Mouse (Mus musculus) WW6 (cell line): Measurements from ENCODE around the gene Bcl2.

Source experiments
- DNase-seq: peaks from one replicate; pipeline ENCODE4 v3.0.0-alpha.2; 2013; ENCODE audit warnings: low read depth, low spot score

The Bcl2 gene

DNA sequence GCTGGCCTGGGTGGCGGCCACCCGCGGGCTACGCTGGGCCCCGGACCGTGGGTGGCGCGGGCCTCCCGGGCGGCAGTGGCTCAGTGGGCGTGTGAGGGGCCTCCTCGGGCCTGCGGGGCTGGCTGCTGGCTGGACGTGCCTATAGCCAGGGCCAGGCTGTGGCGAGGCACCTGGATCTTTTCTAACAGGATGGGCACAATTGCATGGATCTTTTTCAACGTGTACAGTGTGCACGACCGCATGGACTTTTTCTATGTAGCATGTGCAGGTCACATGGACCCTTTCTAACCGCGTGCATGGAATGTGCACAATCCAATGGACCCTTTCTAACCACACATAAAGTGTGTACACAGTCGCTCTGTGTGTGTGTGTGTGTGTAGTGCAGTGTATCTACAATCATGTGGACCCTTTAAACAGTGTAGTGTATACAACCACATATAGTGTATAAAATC lies 482 bp upstream of the Bcl2 start:
- no peak for DNase-seq

DNA sequence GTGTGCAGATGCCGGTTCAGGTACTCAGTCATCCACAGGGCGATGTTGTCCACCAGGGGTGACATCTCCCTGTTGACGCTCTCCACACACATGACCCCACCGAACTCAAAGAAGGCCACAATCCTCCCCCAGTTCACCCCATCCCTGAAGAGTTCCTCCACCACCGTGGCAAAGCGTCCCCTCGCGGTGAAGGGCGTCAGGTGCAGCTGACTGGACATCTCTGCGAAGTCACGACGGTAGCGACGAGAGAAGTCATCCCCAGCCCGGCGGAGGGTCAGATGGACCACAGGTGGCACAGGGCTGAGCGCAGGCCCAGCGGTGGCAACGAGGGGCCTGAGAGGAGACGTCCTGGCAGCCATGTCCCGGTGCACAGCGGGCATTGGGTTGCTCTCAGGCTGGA lies 1.7 kb downstream of the Bcl2 start:
- DNase-seq: no peak

DNA sequence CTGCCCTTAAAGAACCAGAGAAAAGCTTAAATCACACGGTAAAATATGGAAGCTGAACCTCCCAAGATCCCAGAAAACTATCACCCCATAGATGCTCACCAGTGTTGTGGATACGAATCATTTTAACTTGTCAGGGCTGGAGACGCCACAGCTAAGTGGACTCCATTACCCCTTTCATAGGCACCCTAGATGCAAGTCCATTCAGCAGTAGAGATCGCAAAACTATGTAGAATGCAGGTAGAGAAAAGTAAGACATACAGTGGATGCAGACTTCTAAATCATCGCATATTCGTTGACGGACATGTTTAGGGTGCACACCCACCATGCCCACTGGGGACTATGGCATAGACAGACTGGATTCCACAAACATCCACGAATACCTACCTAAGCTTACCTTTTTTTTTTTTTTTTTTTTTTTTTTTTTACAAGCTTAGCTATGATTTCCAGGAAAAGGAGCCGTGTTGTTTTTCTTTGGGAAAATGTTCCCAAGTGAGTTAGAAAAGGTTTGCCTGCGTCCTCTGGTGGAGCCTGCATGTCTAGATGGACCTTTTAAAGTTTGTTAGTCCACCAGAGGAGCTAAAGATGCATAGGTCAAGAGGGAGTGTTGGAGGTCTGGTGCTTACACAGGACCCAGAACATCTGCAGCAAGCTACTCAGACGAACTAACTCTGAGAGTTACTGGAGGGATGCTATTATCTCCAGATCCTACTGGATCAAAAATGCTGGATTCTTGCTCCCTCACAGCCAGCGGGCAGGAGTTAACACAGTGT lies 2.5 kb downstream of the Bcl2 start:
- DNase-seq: no peak

DNA sequence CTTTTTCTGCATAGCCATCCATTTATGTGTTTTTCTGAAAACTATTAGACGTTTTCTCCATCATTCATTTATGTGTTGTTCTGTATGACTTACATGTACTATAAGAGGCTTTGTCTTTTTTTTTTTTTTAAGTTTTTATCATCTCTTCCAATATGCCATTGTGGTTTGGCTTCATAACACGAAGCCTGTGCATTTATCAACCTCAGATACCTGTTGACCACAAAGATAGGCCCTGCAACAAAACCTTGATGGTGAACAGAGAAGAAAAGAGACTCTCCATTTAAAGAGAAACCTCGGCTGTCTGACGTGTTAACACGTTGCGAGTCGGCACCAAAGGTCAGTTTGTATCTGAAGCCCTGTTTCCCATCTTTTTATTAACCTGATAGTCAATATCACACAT lies 3.9 kb downstream of the Bcl2 start:
- DNase-seq: no peak

DNA sequence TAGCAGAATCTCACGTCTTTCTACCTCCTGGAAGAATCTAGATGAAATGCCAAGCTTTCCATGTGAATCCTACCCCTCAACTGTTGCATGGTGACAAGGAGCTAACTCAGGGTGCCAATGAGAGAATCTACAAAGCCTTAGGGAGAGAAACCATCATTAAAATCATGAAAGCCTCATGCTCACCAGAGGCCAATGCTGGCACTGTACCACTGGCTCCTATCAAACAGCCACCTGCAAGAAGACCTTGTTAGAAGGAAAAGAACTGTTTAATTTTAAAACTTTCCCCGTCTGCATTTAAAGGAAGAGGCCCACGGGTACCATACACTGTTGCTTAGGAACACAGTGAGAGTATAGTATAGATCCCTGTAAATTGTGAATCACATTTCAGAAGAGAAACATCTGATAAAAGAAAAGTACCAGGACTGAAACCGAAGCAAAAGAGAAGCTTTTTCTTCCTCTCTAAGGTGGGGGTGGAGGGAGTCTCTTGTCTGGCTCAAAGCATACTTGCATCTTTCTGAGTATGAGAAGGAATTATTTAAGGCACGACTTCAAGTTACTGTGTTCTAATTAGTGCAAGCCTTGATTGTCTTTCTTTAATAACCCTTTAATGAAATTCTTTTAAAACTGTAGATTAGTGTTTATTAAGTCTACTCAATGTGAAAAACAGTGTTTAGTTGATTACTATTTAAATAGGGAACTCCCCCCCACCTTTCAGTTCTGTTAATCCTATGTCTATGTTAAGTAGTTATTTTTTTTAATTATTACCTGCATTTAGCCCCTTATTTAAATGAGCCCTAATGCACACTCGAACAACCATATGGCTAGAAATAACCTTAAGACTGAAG lies 6.8 kb downstream of the Bcl2 start:
- DNase-seq: no peak

DNA sequence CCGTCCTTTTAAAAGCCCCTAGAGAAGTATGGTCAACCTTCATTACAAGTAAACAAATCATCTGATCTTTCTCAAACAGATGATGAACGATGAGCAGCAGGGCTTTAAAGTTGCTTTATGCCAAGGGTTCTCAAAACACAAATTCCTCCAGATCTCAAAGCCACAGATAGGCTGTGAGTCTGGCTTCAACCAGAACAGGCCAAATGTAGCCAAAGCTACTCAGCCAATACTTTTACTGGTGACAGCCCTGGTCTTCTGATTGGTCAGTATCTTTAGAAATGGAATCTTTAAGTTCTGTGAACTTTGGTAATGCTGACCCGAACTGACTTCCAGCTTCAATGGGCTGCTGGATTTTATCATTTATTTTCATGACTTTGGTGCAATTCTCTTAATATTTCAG lies 10.9 kb downstream of the Bcl2 start:
- DNase-seq: no peak

DNA sequence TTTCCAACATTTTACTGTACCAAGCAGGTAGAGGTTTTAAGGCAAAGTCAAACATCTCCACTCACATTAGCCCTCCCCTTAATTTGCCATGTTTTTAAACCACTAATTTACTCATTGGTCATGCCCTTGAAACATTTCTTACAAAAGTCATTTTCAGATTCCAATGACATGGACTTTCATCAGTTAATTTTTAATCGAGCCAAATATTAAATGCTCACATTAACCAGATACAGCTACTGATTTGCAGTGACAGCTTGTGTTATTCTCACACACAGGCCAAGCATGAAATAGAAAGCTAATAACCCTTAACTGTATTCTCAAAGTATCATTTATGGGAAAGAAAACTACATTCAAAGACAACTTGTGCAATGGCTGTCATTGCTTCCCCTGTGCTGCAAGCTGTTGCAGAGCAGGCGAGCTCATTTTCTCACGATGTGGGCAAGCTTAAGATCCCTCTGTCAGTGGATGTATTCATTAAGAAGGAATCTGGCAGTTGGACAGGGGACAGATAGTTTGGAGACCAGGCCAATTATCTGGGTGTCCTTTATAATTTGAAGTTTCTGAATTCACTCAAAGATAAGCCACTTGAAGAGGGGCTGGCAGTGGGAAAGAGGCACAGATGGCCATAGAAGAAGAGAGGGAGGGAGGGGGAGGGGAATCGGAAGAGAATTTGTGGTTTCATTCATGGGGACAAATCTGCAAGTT lies 11.5 kb downstream of the Bcl2 start:
- DNase-seq: no peak

DNA sequence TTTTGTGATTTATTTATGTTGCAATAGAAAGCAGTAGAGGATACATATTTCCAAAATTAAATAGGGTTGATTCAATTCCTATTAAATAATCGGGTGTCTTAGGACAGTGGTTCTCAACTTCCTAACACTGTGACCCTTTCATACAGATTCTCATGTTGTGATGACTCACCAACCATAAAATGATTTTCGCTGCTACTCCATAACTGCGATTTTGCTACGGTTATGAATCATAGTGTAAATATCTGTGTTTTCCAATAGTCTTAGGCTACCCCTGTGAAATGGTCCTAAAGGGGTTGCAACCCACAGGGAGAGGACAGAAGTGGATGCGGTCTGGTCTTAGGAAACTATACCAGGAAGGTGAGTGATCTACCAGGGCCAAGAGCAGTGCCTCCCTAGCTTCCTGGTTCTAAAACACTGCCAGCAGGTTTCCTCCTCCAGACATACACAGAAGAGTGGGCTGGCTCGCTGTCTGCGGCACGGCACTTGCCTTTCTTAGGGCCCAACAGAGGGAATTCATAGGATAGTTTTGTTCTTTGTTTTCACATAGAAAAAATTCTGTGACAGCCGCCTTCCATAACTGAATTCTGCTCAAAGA lies 13.5 kb downstream of the Bcl2 start:
- DNase-seq: no peak

DNA sequence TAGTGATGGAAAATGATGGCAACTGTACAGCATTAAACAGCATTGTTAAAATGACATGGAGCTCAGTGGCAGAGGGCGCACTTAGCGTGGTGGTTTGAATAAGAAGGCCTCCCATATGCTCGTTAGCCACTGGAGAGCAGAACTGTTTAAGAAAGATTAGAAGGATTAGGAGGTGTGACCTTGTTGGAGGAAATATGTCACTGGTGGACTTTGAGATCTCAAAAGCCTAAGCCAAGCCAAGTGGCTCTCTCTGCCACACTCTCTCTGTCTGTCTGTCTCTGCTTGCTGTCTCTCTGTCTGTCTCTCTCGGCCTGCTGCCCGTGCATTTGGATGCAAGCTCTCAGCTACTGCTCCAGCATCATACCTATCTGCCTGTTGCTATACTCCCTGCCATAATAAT lies 17.6 kb downstream of the Bcl2 start:
- no peak for DNase-seq

DNA sequence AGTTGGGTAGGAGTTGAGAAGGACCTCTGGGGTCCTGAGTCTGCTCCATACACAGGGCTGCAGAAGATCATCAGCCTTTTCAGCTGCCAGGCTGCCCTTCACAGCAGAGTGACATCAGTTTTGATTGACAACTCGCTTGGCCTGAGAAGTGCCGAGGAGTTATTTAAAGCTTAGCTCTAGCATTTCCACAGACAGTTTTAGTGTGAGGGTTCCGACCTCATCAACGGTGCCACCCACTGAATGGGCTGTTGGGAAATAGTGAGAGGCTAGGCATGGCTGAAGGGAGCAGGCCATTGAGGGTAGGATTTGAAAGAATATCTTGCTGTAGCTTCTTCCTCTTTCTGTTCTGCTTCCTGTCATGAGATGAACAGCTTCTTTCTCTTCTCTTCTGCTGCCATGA lies 18.4 kb downstream of the Bcl2 start:
- DNase-seq: no peak

DNA sequence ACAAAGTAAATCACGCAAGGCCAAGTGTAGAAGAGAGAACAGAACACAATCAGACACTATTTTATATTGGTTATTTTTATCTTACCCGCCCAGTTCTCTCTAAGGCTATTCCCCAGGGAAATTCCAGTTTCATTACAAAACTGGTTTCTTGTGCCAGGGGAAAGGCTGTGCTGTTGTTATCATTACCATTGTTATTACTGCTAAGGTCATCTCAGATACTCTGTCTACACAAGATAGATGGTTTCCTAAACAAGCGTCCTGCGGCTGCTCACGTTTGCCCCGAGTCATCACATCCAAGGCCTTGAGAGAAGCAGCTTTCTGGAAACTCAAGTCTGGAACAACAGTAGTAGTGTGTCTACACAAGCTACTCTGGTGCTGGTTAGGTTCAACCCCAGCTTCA lies 19.8 kb downstream of the Bcl2 start:
- no peak for DNase-seq

DNA sequence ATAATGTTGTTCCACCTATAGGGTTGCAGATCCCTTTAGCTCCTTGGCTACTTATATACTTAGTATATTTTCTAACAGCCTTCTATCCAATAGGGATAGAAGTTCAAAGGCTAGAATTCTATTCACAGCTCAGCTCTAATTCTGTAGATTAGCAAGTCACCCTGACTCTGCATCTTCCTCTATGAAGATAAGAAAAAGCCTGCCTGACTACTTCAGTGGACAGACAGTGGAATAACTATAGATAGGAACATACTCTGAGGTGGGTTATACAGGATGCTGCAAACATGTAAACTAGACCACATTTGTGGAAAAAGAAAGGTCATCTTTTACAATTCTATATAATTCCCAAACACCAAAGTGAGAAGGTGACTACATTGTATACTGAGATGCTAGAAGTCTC lies 21.5 kb downstream of the Bcl2 start:
- DNase-seq: no peak

DNA sequence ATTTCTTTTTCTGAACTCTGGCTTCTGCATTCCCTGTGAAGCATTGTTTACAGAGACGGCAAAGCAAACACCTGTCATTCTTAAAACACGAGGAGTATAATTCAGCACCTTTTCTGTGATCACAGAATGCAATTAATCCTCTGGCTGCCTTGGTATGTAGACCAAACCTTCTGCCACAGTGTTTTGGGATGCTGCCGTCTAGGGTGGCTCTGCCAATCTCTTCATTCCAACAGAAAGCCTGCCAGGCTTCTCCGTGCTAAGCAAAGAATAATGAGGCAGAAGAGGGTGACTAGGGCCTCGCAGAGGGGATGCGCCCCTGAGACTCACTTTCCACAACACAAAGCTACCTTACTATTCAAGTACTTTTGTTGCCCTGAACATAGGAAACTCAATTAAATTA lies 23.2 kb downstream of the Bcl2 start:
- no peak for DNase-seq

DNA sequence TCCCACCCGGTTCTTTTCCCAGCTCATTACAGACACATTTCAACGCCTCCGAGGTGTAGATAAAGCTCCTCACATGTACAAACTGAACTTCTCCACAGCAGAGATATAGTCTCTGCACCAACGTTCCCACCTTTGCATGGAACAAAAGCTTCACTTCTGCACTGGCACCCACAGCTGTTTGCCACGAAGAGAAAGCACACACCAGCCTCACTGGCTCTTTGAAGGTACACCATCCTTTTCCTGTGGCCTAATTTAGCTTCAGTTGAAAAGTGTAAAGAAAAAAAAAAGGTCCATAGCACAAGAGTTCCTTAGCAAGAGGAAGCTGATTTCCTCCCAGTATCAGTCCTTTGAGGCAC lies 25.9 kb downstream of the Bcl2 start:
- DNase-seq: no peak

DNA sequence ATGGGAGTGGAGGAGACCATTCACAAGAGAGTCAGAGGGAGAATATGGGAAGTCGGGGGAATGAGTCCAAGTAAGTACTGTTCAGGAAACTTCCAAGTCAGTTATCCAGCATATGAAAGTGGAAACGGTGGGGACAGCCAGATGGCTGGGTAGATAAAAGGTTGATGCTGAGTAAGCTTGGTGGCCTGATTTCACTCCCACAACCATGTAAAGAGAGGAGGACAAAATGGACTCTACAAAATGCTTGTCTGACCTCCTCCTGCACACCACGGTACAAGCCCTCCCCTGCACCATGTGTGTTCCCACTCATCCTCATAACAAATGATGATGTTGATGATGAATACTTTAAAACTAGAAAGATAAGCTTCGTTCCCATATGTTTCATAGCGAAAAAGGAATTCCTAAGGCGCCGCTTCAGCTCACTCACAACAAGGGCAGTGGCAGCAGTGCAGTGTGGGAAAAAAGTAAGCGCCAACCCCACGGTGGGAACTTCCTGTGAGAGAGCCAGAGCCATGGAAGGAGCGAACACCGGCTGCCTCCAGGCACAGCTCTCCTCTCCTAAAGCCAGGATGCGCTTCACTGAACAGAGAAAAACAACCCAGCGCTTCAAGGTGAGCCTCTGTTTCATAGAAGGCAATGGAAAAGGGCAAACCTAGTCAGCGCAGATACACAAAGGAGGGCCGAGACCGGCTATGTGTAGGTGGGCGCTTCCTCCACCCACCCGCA lies 26.5 kb downstream of the Bcl2 start:
- no peak for DNase-seq

DNA sequence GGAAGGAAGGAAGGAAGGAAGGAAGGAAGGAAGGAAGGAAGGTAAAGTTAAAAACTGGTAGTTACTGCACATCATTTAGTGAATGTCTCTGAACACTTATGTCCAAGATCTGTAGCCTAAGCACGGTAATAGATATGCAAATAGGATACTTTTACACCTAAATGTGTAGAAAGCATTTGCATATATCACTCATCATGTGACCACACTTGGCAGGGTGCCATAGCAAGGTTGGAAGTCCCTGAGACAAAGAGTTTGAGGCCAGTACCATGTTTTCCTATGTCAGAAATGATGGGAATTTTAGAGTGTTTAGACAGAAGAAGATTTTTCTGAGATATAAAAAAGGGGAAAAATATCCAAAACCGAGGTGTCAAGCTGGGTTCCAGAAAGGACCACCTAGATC lies 28.4 kb downstream of the Bcl2 start:
- DNase-seq: no peak

DNA sequence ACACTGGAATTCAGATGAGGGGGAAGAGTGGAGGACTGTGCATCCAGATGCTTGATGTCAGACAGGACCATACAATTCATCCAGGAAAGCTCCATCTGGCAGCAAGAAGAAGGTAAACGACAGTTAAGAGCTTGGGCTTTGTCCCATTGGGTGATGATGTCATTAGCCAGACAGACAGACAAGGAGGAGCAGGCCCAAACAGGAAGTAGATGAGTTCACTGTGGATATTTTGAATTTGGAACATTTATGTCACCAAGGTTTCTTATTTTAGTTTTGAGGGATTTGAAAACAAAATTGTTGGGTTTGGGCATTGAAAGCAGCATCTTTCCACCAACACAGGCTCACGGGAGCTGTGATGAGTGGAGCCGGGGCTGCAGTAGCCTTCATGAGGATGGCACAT lies 29.5 kb downstream of the Bcl2 start:
- DNase-seq: no peak

DNA sequence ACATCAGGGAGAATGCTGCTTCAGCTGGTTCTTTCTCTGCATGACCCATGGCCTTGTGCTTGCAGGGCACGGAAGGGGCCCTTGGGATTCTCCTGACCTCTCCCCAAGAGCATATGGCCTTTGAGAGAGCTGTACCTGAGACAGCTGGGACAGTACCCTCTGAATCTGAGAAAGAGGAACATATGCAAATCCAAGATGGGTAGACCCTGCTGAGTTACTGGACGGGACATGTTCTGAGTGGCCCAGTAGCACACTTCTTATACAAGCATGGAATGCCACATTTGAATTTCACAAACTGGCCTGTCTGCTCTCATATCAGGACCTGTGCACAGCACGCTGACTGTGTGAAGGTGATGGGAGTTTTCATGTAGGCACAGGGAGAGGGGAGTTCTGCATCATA lies 31.2 kb downstream of the Bcl2 start:
- DNase-seq: no peak

DNA sequence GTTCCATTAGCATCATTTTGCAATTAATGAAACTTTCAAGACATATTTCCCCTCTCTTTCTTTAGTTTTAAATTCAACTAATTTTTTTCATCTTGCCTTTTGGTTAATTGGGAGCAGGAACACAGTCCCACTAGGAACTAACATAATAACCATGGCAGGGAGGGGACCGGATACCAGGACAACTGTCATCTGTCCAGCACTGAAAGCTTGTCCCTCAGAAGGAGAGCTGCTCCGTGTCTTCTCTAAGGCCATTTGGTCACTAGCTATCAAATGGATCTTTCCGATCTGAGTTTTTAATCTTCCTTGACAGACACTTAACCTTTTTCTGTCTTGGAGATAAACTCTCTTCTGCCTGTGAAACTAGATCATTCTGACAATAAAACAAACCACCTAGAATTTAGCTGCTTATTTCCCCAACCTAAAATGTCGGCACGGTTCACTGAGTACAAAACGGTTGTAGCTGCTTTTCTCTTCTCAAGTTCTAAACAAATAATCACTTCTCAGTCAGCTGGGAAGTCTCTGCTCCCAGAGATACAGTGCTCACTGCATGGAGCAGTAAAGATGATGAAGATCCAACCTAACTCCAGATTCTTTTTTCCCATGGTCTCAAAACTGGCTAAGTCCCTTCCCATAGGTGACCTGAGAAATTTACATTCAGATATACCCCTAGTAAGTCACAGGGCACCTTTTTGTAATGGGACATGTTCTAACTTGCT lies 34.1 kb downstream of the Bcl2 start:
- no peak for DNase-seq

DNA sequence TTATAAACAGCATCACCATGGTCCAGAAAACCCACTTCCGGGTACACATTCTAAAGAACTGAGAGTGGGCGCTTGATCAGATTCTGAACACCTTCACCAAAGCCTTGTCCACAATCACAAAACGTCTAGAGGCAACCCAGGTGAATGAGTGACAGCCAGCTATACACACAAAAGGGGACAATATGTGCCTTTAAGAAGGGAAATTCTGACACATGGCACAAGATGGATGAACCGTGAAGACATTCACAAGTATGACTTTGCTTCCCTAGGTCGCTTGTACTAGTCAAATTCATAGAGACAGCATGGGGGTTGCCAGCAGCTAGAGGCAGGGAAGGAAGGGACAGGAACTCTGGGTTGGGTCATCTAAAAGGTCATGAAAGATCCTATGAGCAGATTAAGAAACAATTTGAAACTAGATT lies 36.0 kb downstream of the Bcl2 start:
- no peak for DNase-seq
